Mouse (Mus musculus) myocyte (in vitro differentiated cells): ENCODE measurements around the gene Sncb.

ENCODE experiments used
- E2F4 ChIP-seq: IDR thresholded peaks from one replicate; pipeline ENCODE4 v1.6.1; 2011; ENCODE audit warnings: mild to moderate bottlenecking, control low read depth, moderate library complexity; ENCODE audit not compliant: insufficient read depth
- MYOG ChIP-seq, 3 experiments: IDR thresholded peaks; one replicate each; pipeline ENCODE4 v1.6.1; 2011; ENCODE audit warnings: control low read depth in 2 of 3, low read depth in 2 of 3, mild to moderate bottlenecking in 2 of 3; ENCODE audit not compliant: insufficient read length in 2 of 3, control insufficient read depth in 1 of 3, insufficient read depth in 1 of 3
- POLR2A ChIP-seq: IDR thresholded peaks from one replicate; pipeline ENCODE4 v1.6.1; 2011; ENCODE audit warnings: low read depth, mild to moderate bottlenecking, control low read depth, moderate library complexity; ENCODE audit not compliant: insufficient read length
- POLR2AphosphoS2 ChIP-seq: IDR thresholded peaks from one replicate; pipeline ENCODE4 v1.6.1; 2011; ENCODE audit warnings: low read depth, control low read depth; ENCODE audit not compliant: insufficient read length
- TCF12 ChIP-seq: IDR thresholded peaks from one replicate; pipeline ENCODE4 v1.6.1; 2011; ENCODE audit warnings: mild to moderate bottlenecking, control low read depth; ENCODE audit not compliant: poor library complexity, insufficient read depth, severe bottlenecking
- USF1 ChIP-seq: IDR thresholded peaks from one replicate; pipeline ENCODE4 v1.6.1; 2011; ENCODE audit warnings: low read depth, mild to moderate bottlenecking, control low read depth, moderate library complexity

DNA sequence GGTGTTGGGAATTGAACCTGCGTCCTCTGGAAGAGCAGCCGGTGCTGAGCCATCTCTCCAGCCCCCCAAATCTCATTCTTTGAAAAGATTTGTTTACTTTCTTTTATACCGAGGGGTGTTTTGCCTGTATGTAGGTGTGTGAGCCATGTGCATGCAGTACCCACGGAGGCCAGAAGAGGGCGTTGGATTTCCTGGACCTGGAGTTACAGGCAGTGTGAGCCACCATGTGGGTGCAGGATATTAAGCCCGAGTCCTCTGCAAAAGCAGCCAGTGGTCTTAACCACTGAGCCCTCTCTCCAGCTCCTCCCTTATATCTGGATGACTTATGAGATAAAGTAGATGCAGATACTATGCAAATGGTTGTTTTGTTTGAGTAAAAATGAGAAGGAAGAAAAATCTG, 36.6 kb upstream of the Sncb start:
- TF ChIP-seq POLR2A, result no peak
- no peak for TF ChIP-seq USF1
- TF ChIP-seq TCF12, result no peak
- TF ChIP-seq E2F4, result no peak
- no peak for TF ChIP-seq MYOG (IDR thresholded peaks at IDR 0.05; ENCODE audit: control insufficient read depth in 1 of 3, insufficient read depth in 1 of 3, insufficient read length in 2 of 3, low read depth in 2 of 3)
- no peak for TF ChIP-seq POLR2AphosphoS2
